Mouse (Mus musculus): ENCODE results near the gene Pank4. TPM values are rescaled to one million over a fixed set of nuclear protein-coding genes. Genes with fewer than 3 reads are reported as not detected.

Gene Pank4
- 37.8 and 39.5 TPM in 2 replicates for polyA plus RNA-seq (2015; fragmentation: Nextera tagmentation; extraction: Ambion mirVana)

GRCm38 (mm10) chr4:154963901-154964580 is at the start of gene Pank4:
Gene Pank4, plus strand, starts transcription at chr4:154964123.
- WGBS = under 1% methylated on average over 66 of the region's 66 CpGs
- Histone ChIP-seq H3K9ac (ENCODE audit: low read depth, low read length) (peak within 1 kb of the TSS; percentile 76), H3K4me2 (ENCODE audit: low read length) (peak within 1 kb of the TSS; percentile 84), H3K9me3 (ENCODE audit: control insufficient read depth, low read length) (no peaks in the 10 kb centered on the region), H3K36me3 (ENCODE audit: control insufficient read depth, insufficient read depth, low read length) (no peaks in the 10 kb centered on the region), H3K4me3 (ENCODE audit: low read length) (peak within 1 kb of the TSS; percentile 75), H3K27me3 (replicated peaks; ENCODE audit: control insufficient read depth, insufficient read depth, low read length) (peaks cover 6% of the 10 kb centered on the region; the same call in 1 of the 2 replicates), H3K4me1 (ENCODE audit: control insufficient read depth, insufficient read depth, low read depth, low read length) (peaks cover 53% of the 10 kb centered on the region), H3K27ac (ENCODE audit: low read depth, low read length) (peak within 1 kb of the TSS; percentile 94)
- peak; percentile 89 for ATAC-seq

- Histone ChIP-seq H3K4me3 (ENCODE audit: low read length) (no peak overlapping the region), H3K4me1 (ENCODE audit: control insufficient read depth, insufficient read depth, low read depth, low read length) (no peaks in the 10 kb centered on the region), H3K36me3 (ENCODE audit: control insufficient read depth, insufficient read depth, low read length) (no peaks in the 10 kb centered on the region), H3K27ac (ENCODE audit: low read depth, low read length) (no peak overlapping the region), H3K27me3 (replicated peaks; ENCODE audit: control insufficient read depth, insufficient read depth, low read length) (no peaks in the 10 kb centered on the region), H3K4me2 (ENCODE audit: low read length) (no peak overlapping the region), H3K9ac (ENCODE audit: low read depth, low read length) (no peak overlapping the region), H3K9me3 (ENCODE audit: control insufficient read depth, low read length) (no peaks in the 10 kb centered on the region)
- WGBS = 92% methylated on average over 4 of the region's 4 CpGs
- no peak for ATAC-seq
These were observed 49.7 kb upstream of the Pank4 start for GRCm38 (mm10) chr4:154914252-154914651.

DNA sequence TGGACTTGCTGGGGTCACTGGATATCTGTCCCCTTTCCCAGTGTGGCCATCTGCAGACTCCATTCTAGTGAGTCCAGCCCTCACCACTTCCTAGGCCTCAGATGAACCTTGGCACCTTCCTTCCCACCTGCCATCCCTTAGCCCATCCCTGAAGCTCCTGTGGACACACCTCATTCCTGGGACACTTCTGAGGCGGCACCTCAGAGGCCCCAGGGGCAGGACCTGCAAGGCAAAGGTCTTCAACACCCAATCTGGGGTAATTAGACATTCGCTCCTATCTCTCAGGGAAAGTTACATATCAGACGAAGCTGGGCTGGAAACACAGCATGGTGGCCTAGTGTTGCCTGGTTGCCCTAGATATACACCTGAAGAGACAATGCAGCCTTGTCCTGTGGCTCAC is 49.2 kb upstream of the Pank4 start:
- Histone ChIP-seq H3K4me2 (ENCODE audit: low read length) (no peak overlapping the region), H3K27me3 (replicated peaks; ENCODE audit: control insufficient read depth, insufficient read depth, low read length) (no peaks in the 10 kb centered on the region), H3K9me3 (ENCODE audit: control insufficient read depth, low read length) (no peaks in the 10 kb centered on the region), H3K4me3 (ENCODE audit: low read length) (no peak overlapping the region), H3K9ac (ENCODE audit: low read depth, low read length) (no peak overlapping the region), H3K4me1 (ENCODE audit: control insufficient read depth, insufficient read depth, low read depth, low read length) (no peaks in the 10 kb centered on the region), H3K36me3 (ENCODE audit: control insufficient read depth, insufficient read depth, low read length) (no peaks in the 10 kb centered on the region), H3K27ac (ENCODE audit: low read depth, low read length) (no peak overlapping the region)
- ATAC-seq = no peak
- WGBS = 75% methylated on average over 3 of the region's 3 CpGs

DNA sequence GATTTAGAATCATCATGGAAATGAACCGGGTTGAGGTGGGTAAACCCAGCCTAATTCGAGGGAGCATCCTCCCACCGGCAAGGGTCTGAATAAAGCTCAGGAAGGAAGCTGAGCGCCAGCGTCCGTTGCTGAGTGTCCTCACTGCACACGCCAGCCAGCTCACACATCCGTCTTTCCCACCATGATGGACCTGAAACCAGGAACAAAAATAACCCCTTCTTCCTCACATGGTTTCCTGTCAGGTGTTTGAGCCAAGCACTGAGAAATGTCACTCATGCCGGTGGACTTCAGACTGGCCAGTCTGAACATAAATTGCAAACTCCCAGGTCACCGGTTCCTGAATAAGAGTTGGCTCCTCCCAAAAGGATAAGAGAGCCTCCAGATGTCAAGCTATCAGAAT is 48.6 kb upstream of the Pank4 start:
- H3K4me1 ChIP-seq (ENCODE audit: control insufficient read depth, insufficient read depth, low read depth, low read length) = no peaks in the 10 kb centered on the region
- H3K27ac ChIP-seq (ENCODE audit: low read depth, low read length) = no peak overlapping the region
- no peak overlapping the region for H3K9ac ChIP-seq (ENCODE audit: low read depth, low read length)
- 87% methylated on average over 10 of the region's 10 CpGs for WGBS
- H3K36me3 ChIP-seq (ENCODE audit: control insufficient read depth, insufficient read depth, low read length) = no peaks in the 10 kb centered on the region
- H3K9me3 ChIP-seq (ENCODE audit: control insufficient read depth, low read length) = no peaks in the 10 kb centered on the region
- H3K4me2 ChIP-seq (ENCODE audit: low read length) = no peak overlapping the region
- no peaks in the 10 kb centered on the region for H3K27me3 ChIP-seq (replicated peaks; ENCODE audit: control insufficient read depth, insufficient read depth, low read length)
- no peak for ATAC-seq
- no peak overlapping the region for H3K4me3 ChIP-seq (ENCODE audit: low read length)

DNA sequence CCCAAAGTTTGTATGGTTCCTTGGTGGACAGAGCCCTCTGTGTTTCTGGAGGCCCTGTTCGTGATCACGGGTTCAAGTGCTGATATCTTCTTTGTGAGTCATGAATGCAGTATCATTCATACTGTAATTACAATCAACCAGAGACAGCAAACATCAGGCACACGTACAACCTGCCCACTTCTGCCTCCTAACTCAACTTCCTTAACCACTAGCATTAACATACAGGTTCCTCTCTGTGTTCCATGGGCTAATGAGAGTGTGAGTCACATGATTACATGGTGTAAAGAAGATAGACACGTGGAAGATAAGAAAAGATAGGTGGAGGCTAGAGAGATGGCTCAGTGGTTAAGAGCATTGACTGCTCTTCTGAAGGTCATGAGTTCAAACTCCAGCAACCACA is 47.3 kb upstream of the Pank4 start:
- ATAC-seq = no peak
- Histone ChIP-seq H3K36me3 (ENCODE audit: control insufficient read depth, insufficient read depth, low read length) (no peaks in the 10 kb centered on the region), H3K27me3 (replicated peaks; ENCODE audit: control insufficient read depth, insufficient read depth, low read length) (no peaks in the 10 kb centered on the region), H3K27ac (ENCODE audit: low read depth, low read length) (no peak overlapping the region), H3K4me3 (ENCODE audit: low read length) (no peak overlapping the region), H3K4me2 (ENCODE audit: low read length) (no peak overlapping the region), H3K4me1 (ENCODE audit: control insufficient read depth, insufficient read depth, low read depth, low read length) (no peaks in the 10 kb centered on the region), H3K9me3 (ENCODE audit: control insufficient read depth, low read length) (no peaks in the 10 kb centered on the region), H3K9ac (ENCODE audit: low read depth, low read length) (no peak overlapping the region)
- WGBS = 88% methylated on average over 4 of the region's 4 CpGs

GRCm38 (mm10) chr4:154922291-154922690 is 41.6 kb upstream of the Pank4 start:
- 77% methylated on average over 4 of the region's 4 CpGs for WGBS
- no peak overlapping the region for H3K4me2 ChIP-seq (ENCODE audit: low read length)
- no peaks in the 10 kb centered on the region; the same call in 1 of the 2 replicates for H3K9me3 ChIP-seq (ENCODE audit: control insufficient read depth, low read length)
- no peaks in the 10 kb centered on the region for H3K4me1 ChIP-seq (ENCODE audit: control insufficient read depth, insufficient read depth, low read depth, low read length)
- no peak overlapping the region for H3K9ac ChIP-seq (ENCODE audit: low read depth, low read length)
- no peaks in the 10 kb centered on the region for H3K36me3 ChIP-seq (ENCODE audit: control insufficient read depth, insufficient read depth, low read length)
- no peak for ATAC-seq
- H3K4me3 ChIP-seq (ENCODE audit: low read length) = no peak overlapping the region
- H3K27ac ChIP-seq (ENCODE audit: low read depth, low read length) = no peak overlapping the region
- no peaks in the 10 kb centered on the region for H3K27me3 ChIP-seq (replicated peaks; ENCODE audit: control insufficient read depth, insufficient read depth, low read length)

DNA sequence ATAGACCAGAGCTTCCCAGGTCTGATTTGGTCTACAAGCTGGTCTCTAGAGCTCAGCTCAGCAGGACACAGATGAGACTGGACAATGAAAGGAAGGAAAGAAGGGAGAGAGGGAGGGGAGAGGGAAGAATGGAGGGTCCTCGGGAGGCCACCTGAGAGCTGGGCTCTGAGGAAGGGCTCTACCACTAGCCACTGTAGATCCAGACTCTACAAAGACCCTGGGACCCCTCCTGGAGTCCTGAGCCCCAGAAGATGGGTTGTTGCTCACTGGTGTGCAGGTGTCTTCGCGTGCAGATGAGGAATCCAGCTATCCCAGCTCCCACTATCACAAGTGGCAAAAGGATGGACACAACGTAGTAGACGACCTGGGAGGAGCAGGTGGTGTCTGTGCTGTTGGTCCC is 41.0 kb upstream of the Pank4 start:
- Histone ChIP-seq H3K4me1 (ENCODE audit: control insufficient read depth, insufficient read depth, low read depth, low read length) (no peaks in the 10 kb centered on the region), H3K27me3 (replicated peaks; ENCODE audit: control insufficient read depth, insufficient read depth, low read length) (no peaks in the 10 kb centered on the region), H3K4me3 (ENCODE audit: low read length) (no peak overlapping the region), H3K9me3 (ENCODE audit: control insufficient read depth, low read length) (no peaks in the 10 kb centered on the region; the same call in 1 of the 2 replicates), H3K36me3 (ENCODE audit: control insufficient read depth, insufficient read depth, low read length) (no peaks in the 10 kb centered on the region), H3K4me2 (ENCODE audit: low read length) (no peak overlapping the region), H3K9ac (ENCODE audit: low read depth, low read length) (no peak overlapping the region), H3K27ac (ENCODE audit: low read depth, low read length) (no peak overlapping the region)
- WGBS = 78% methylated on average over 5 of the region's 5 CpGs
- no peak for ATAC-seq

- 60% methylated on average over 4 of the region's 4 CpGs for WGBS
- no peak for ATAC-seq
- no peaks in the 10 kb centered on the region; the same call in 1 of the 2 replicates for H3K9me3 ChIP-seq (ENCODE audit: control insufficient read depth, low read length)
These were observed 38.5 kb upstream of the Pank4 start for GRCm38 (mm10) chr4:154925413-154925812.

DNA sequence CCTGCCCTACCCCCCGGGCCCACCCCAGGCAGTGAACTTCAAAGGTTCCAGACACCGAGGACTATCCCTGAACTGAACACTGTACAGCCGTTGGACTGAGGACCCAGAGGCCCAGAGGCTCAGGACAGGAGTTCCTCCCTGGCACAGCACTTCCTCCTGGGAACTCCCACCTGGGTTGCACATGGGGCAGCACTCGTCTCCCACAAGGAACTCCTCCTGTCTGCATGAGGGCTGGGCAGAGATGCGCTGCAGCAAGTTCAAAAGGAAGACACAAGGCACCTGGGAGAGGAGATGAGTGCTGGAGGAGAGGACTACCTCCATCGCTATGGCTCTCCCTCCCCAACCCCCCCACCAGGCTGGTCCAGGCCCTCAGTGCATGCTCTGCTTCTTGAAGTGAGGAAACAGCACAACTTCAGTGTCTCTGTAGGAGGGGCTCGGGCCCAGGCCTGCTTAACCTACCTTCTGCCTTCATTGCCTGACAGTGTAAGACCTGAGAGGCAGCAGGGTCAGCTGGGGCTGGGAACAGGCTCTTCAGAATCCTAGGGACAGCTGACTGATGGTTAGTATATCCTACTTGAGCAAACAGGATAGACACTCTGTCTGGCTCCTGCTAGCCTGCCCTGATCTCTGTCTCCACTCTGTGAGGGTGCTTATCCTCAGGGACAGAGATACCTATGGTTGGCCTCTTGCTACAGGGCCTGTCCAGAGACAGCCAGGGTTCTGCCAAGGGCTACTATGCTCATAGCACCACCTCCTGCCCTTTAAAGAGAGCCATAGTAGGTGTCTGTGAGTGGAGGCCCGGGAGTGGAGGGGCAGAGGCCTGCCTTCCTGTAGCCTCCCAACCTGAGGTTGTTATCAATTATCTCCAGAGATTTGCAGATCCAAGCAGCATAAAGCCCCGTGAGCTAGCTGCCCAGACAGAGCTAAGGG is 36.7 kb upstream of the Pank4 start:
- Histone ChIP-seq H3K4me1 (ENCODE audit: control insufficient read depth, insufficient read depth, low read depth, low read length) (no peaks in the 10 kb centered on the region), H3K4me3 (ENCODE audit: low read length) (no peak overlapping the region), H3K9ac (ENCODE audit: low read depth, low read length) (no peak overlapping the region), H3K9me3 (ENCODE audit: control insufficient read depth, low read length) (no peaks in the 10 kb centered on the region; the same call in 1 of the 2 replicates), H3K4me2 (ENCODE audit: low read length) (no peak overlapping the region), H3K27ac (ENCODE audit: low read depth, low read length) (no peak overlapping the region), H3K36me3 (ENCODE audit: control insufficient read depth, insufficient read depth, low read length) (no peaks in the 10 kb centered on the region), H3K27me3 (replicated peaks; ENCODE audit: control insufficient read depth, insufficient read depth, low read length) (no peaks in the 10 kb centered on the region)
- 74% methylated on average over 9 of the region's 9 CpGs for WGBS
- ATAC-seq = no peak

More at GRCm38 (mm10) chr4:154925413-154925812, 38.5 kb upstream of the Pank4 start:
- Histone ChIP-seq H3K4me1 (ENCODE audit: control insufficient read depth, insufficient read depth, low read depth, low read length) (no peaks in the 10 kb centered on the region), H3K9ac (ENCODE audit: low read depth, low read length) (no peak overlapping the region), H3K36me3 (ENCODE audit: control insufficient read depth, insufficient read depth, low read length) (no peaks in the 10 kb centered on the region), H3K27me3 (replicated peaks; ENCODE audit: control insufficient read depth, insufficient read depth, low read length) (no peaks in the 10 kb centered on the region), H3K4me2 (ENCODE audit: low read length) (no peak overlapping the region), H3K27ac (ENCODE audit: low read depth, low read length) (no peak overlapping the region), H3K4me3 (ENCODE audit: low read length) (no peak overlapping the region)
